Mouse (Mus musculus) cerebellum, adult (tissue): Measurements from ENCODE around the gene Wnt6.

ENCODE experiments used
- ATAC-seq: cut with Nextera tagmentation; 2 replicates; pipeline ENCODE4 v1.9.2; 2017; ENCODE audit warnings: mild to moderate bottlenecking, moderate library complexity, mixed read lengths; ENCODE audit not compliant: insufficient number of reproducible peaks, low FRiP score, low TSS enrichment

Gene Wnt6

GRCm38 (mm10) chr1:74773136-74773535 is 1.4 kb downstream of the Wnt6 start:
- ATAC-seq, result peak; percentile 60

GRCm38 (mm10) chr1:74774062-74774461 is 2.4 kb downstream of the Wnt6 start:
- ATAC-seq, result no peak

GRCm38 (mm10) chr1:74775816-74776215 is 4.1 kb downstream of the Wnt6 start:
- ATAC-seq, result no peak

GRCm38 (mm10) chr1:74778934-74779486 is 7.3 kb downstream of the Wnt6 start:
- ATAC-seq, result no peak

- no peak for ATAC-seq
Observed at GRCm38 (mm10) chr1:74782045-74782444, 10.4 kb downstream of the Wnt6 start.

- ATAC-seq, result no peak
Observed at GRCm38 (mm10) chr1:74783554-74783953, 11.9 kb downstream of the Wnt6 start.

GRCm38 (mm10) chr1:74784041-74784759 is 12.5 kb downstream of the Wnt6 start:
- ATAC-seq, result no peak

GRCm38 (mm10) chr1:74787846-74788245 is 16.2 kb downstream of the Wnt6 start:
- ATAC-seq, result peak; percentile 56; the same call in 1 of the 2 replicates

GRCm38 (mm10) chr1:74788603-74789176 is 17.0 kb downstream of the Wnt6 start:
- ATAC-seq, result no peak

- ATAC-seq, result no peak
Observed at GRCm38 (mm10) chr1:74790095-74790494, 18.4 kb downstream of the Wnt6 start.

GRCm38 (mm10) chr1:74791249-74791648 is 19.6 kb downstream of the Wnt6 start, which contains the start of gene Wnt10a:
Gene Wnt10a (plus strand): TSS chr1:74791516.
- ATAC-seq, result no peak

GRCm38 (mm10) chr1:74792831-74793660 is 21.4 kb downstream of the Wnt6 start:
- ATAC-seq, result no peak

GRCm38 (mm10) chr1:74794487-74795144 is 22.9 kb downstream of the Wnt6 start:
- 0 out of 2 replicates have a peak, but pooled peaks have one; percentile 36 for ATAC-seq

- ATAC-seq, result no peak
Observed at GRCm38 (mm10) chr1:74795145-74795529, 23.4 kb downstream of the Wnt6 start.

- ATAC-seq, result no peak
Observed at GRCm38 (mm10) chr1:74797459-74797858, 25.8 kb downstream of the Wnt6 start.

- no peak for ATAC-seq
Observed at GRCm38 (mm10) chr1:74800424-74800888, 28.8 kb downstream of the Wnt6 start.

- no peak for ATAC-seq
Observed at GRCm38 (mm10) chr1:74801631-74802140, 30.0 kb downstream of the Wnt6 start.

- peak; percentile 37; the same call in 1 of the 2 replicates for ATAC-seq
Observed at GRCm38 (mm10) chr1:74802795-74803656, 31.3 kb downstream of the Wnt6 start.
